Mouse (Mus musculus) testis, adult 2 months (tissue): ENCODE measurements around the gene Wdpcp. TPM values are rescaled to one million over a fixed set of nuclear protein-coding genes. Genes with fewer than 3 reads are reported as not detected.
"Not testable (repeated sequence)": the region's sequence is repeated elsewhere in the genome, so short reads cannot be mapped to it uniquely, and the experiment has no call there.

Experiments
- H3K27ac ChIP-seq: fragments of 200-500 bp; 2 replicates; pipeline ENCODE4 v1.5.1; 2012; ENCODE audit warnings: low read depth, low read length; ENCODE audit not compliant: control insufficient read depth, insufficient read depth
- H3K27me3 ChIP-seq: fragments of 200-500 bp; 2 replicates; pipeline ENCODE4 v1.6.1; 2012; ENCODE audit warnings: mild to moderate bottlenecking, low read length, moderate library complexity; ENCODE audit not compliant: control insufficient read depth, insufficient read depth
- H3K36me3 ChIP-seq: fragments of 200-500 bp; 2 replicates; pipeline ENCODE4 v1.6.1; 2012; ENCODE audit warnings: mild to moderate bottlenecking, low read length; ENCODE audit not compliant: control insufficient read depth, insufficient read depth
- H3K4me1 ChIP-seq: fragments of 200-500 bp; 2 replicates; pipeline ENCODE4 v1.6.1; 2012; ENCODE audit warnings: low read length; ENCODE audit not compliant: control insufficient read depth, insufficient read depth
- H3K4me3 ChIP-seq: fragments of 200-500 bp; 2 replicates; pipeline ENCODE4 v1.5.1; 2012; ENCODE audit warnings: low read depth, mild to moderate bottlenecking, low read length, moderate library complexity, mixed read lengths; ENCODE audit not compliant: control insufficient read depth
- CTCF ChIP-seq: fragments of 200-500 bp; IDR thresholded peaks from 2 replicates; pipeline ENCODE4 v1.5.1; 2012; ENCODE audit warnings: low read depth, mild to moderate bottlenecking, inconsistent platforms, low read length, moderate library complexity; ENCODE audit not compliant: control insufficient read depth, insufficient read depth, insufficient replicate concordance
- POLR2A ChIP-seq: fragments of 200-500 bp; IDR thresholded peaks from 2 replicates; pipeline ENCODE4 v1.6.1; 2012; ENCODE audit warnings: low read depth, mild to moderate bottlenecking, inconsistent platforms, low read length, moderate library complexity; ENCODE audit not compliant: control insufficient read depth
- polyA plus RNA-seq: library from polyadenylated mRNA; depleted of rRNA; stranded (reverse); fragments of >200 nt; gene quantifications from 2 replicates; pipeline ENCODE4 v1.2.3, GENCODE M21; 2012; rRNA removed

Wdpcp gene
- 29.0 and 34.0 TPM in 2 replicates for polyA plus RNA-seq

DNA sequence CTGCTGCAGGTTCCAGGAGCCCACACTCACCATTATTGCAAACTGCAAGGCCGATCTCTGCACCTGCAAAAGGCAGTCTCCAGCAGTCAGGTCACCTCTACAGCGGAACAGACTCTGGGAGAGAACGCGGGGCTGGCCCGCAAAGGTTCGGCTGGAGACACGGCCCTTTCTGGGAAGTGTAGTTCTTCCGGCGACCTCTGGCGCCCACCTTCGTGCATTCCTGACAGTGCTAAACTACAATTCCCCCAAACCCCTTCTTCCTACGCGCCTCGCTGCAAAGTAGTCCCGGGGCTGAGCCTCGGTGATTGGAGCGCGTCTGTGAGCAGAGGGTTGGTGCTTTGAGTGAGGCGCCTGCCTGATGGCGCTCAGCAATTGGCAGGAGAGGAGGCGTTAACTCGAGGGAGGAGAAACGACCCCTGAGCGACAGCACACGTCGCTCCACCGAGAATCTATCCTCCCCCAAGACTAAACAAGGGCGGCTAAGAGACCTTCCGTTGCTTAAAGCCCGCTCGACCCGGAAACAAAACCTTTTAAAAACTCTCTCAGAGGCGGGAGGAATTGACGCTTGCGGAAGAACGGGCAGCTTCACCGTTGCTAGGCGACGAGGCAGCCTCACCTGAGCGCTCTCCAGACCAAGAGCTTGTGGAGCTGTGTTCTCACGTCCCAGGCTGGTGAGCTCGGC is at the start of gene Wdpcp, which contains the start of gene Mdh1:
Gene Wdpcp, plus strand, starts transcription at position 536 of the 682 bp plus-strand sequence.
Gene Mdh1, minus strand, starts transcription at position 668 of the 682 bp plus-strand sequence.
- no peak for TF ChIP-seq CTCF
- TF ChIP-seq POLR2A: peak; percentile 70
- Histone ChIP-seq H3K4me1 (peaks cover 5% of the 10 kb centered on the region), H3K27ac (peak within 1 kb of the TSS; percentile 79), H3K36me3 (no peaks in the 10 kb centered on the region), H3K27me3 (no peaks in the 10 kb centered on the region), H3K4me3 (peak within 1 kb of the TSS; percentile 96)

DNA sequence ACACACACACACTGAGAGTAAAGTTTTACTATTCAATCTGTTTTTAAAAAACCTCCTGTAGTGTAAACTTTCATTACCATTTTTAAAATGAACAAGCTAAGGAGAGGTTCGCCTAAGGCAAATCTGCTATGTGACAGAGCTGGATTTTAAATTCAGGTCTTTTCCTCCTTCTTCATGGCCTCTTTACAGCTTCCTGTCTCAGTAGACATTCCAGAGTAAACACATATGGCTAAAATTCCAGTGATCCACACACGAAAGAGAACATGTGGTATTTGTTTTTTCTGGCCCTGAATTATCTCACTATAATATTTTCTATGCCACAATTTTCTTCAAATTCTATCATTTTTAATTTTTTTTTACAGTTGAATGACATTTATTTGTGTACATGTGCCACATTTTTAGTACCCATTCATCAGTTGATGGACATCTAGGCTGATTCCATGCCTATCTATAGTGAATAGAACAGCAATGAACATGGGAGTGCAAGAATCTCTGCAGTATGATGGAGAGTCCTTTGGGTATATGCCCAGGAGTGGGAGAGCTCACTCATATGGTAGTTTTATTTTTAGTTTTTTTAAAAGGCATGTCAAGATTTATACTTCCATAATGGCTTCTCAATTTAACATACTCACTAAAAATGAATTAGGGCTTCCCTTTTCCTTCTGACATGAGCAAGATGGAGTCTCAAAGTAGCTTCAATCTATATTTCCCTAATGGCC is 43.2 kb upstream of the Wdpcp start:
- Histone ChIP-seq H3K27me3 (no peaks in the 10 kb centered on the region), H3K4me3 (no peak overlapping the region), H3K27ac (no peak overlapping the region), H3K4me1 (no peaks in the 10 kb centered on the region), H3K36me3 (no peaks in the 10 kb centered on the region)
- no peak for TF ChIP-seq POLR2A
- no peak for TF ChIP-seq CTCF

DNA sequence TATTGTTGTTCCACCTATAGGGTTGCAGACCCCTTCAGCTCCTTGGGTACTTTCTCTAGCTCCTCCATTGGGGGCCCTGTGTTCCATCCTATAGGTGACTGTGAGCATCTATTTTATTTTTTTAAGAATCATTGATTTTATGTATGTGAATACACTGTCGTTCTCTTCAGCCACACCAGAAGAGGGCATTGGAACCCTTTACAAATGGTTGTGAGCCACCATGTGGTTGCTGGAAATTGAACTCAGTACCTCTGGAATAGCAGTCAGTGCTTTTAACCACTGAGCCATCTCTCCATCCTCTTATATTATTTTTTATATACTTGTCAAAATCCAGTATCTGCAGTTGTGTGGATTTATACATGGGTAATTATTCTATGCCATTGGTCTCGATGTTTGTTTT is 41.2 kb upstream of the Wdpcp start:
- not testable (repeated sequence) for H3K27ac ChIP-seq, H3K27me3 ChIP-seq, H3K4me3 ChIP-seq, H3K4me1 ChIP-seq, H3K36me3 ChIP-seq

DNA sequence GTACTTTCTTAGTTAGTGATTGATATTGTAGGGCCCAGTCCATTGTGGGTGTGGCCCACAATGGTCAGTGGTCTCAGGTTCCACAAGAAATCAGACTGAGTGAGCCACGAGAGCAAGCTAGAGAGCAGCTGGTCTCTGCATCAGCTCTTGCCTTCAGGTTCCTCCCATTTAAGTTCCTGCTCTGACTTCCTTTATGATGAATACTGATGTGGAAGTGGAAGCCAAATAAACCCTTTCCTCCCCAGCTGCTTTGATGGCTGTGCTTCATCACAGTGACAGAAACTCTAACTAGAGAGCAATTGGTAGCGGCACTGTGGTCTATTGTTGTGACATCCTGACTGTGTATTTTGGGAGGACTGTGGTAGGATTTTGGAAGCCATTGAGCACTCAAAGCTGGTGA is 32.0 kb upstream of the Wdpcp start:
- Histone ChIP-seq H3K36me3 (no peaks in the 10 kb centered on the region), H3K27ac (no peak overlapping the region), H3K4me3 (no peak overlapping the region), H3K4me1 (no peaks in the 10 kb centered on the region), H3K27me3 (no peaks in the 10 kb centered on the region)
- no peak for TF ChIP-seq CTCF
- TF ChIP-seq POLR2A: no peak

DNA sequence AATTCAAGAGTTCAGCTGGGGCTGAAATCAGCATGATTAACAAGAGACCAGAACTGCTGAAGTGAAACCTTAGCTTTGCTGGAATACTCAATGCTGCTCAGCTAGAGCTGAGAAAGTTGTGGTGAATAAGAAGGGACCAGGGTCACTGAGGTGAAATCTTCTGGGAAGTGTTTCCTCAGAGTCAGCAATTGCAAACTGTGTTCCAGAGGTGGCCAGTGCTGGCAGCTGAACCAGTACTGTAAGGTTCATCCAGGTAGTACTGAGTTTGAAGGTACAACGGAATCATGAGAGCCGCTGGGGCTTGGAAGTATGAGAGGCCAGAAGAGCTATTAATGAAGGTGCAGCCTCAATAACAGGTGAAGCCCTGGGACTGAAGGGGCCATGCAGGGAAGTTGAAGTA is 31.4 kb upstream of the Wdpcp start:
- no peaks in the 10 kb centered on the region for H3K27me3 ChIP-seq
- H3K4me1 ChIP-seq: no peaks in the 10 kb centered on the region
- H3K4me3 ChIP-seq: no peak overlapping the region
- TF ChIP-seq POLR2A (no peak), CTCF (no peak)
- H3K36me3 ChIP-seq: no peaks in the 10 kb centered on the region
- no peak overlapping the region for H3K27ac ChIP-seq

DNA sequence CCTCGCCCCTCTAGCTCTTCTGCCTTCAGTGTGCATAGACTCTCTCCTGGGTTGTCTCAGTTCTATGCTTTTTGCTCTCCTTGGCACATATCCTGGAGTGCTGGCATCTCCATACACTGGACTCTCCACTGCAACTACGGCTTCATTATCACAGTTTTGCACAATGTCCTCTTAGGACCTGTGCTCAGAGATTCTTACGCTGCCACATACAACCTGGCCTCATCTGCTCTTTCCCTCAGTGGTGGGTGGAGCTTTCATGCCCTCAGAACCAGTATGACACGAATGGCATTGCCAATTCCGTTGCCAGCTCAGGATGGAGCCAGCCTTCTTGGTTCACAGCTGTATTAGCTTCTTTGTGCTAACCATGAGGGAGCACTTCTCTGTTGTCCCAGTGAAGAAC is 29.3 kb upstream of the Wdpcp start:
- Histone ChIP-seq H3K27me3 (no peaks in the 10 kb centered on the region), H3K27ac (no peak overlapping the region), H3K36me3 (no peaks in the 10 kb centered on the region), H3K4me1 (no peaks in the 10 kb centered on the region), H3K4me3 (no peak overlapping the region)
- TF ChIP-seq POLR2A (no peak), CTCF (no peak)

DNA sequence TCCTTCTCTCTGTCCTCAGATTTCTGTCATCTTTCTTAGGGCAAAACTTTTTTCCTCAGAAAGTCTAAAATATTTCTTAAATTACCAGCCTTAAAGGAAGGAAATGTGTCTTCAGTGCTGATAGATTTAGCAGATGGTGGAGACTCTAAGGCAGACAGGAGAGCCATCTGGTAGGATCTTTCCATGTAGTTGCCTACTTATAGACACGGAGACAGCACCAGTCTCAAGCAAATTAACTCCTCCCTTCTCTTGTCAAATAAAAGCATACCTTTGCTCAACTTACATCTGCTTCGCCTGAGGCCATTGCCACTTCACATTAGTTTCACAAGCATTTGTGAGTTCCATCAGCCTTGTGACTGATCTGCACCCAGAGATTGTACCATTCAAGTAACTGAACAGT is 27.0 kb upstream of the Wdpcp start:
- Histone ChIP-seq H3K4me3 (no peak overlapping the region), H3K27me3 (no peaks in the 10 kb centered on the region)

More for the DNA sequence above, 27.0 kb upstream of the Wdpcp start:
- no peak for TF ChIP-seq POLR2A
- TF ChIP-seq CTCF: no peak
- H3K27ac ChIP-seq: no peak overlapping the region
- no peaks in the 10 kb centered on the region for H3K4me1 ChIP-seq
- H3K36me3 ChIP-seq: no peaks in the 10 kb centered on the region
